Mouse (Mus musculus) CH12.LX (cell line): ENCODE measurements around the gene Col6a6. TPM values are rescaled to one million over a fixed set of nuclear protein-coding genes. Genes with fewer than 3 reads are reported as not detected.
A peak's percentile ranks its signal among the peaks of the same experiment; 100 is the strongest.

Experiments used
- DNase-seq: peaks from one replicate; pipeline ENCODE4 v3.0.0-alpha.2; 2013; ENCODE audit errors: extremely low read depth
- H3K27ac ChIP-seq: 2 replicates; pipeline ENCODE4 v1.5.1; 2012; ENCODE audit warnings: low read depth, mild to moderate bottlenecking, control low read depth, moderate library complexity; ENCODE audit not compliant: insufficient read depth
- H3K27me3 ChIP-seq: replicated peaks from 2 replicates; pipeline ENCODE3; 2012; ENCODE audit warnings: inconsistent platforms
- H3K36me3 ChIP-seq, 2 experiments: replicated peaks in 1 of 2; 2 replicates each; pipeline versions ENCODE3 to v1.6.1; 2012; ENCODE audit warnings: inconsistent platforms in 1 of 2, low read length in 1 of 2, mild to moderate bottlenecking in 1 of 2, mixed read lengths in 1 of 2, moderate library complexity in 1 of 2; ENCODE audit not compliant: control insufficient read depth in 1 of 2, insufficient read depth in 1 of 2
- H3K4me1 ChIP-seq, 2 experiments: 2 replicates each; pipeline ENCODE4 v1.6.1; 2012; ENCODE audit warnings: inconsistent platforms in 1 of 2, moderate library complexity in 1 of 2; ENCODE audit not compliant: insufficient read depth in 2 of 2, control insufficient read depth in 1 of 2
- H3K4me2 ChIP-seq: 2 replicates; pipeline ENCODE4 v1.6.1; 2012; ENCODE audit warnings: low read depth, mild to moderate bottlenecking, control low read depth; ENCODE audit not compliant: poor library complexity, insufficient read depth, severe bottlenecking
- H3K4me3 ChIP-seq, 3 experiments: fragments of 150-350 bp in 1 of 3; sonication (generic) in 1 of 3; replicated peaks in 1 of 3; 2 replicates each; pipeline versions ENCODE3 to v1.5.1; 2011 to 2012; ENCODE audit warnings: low read depth in 2 of 3, low read length in 2 of 3, mild to moderate bottlenecking in 2 of 3, moderate library complexity in 2 of 3, control low read depth in 1 of 3, improper control_type of control experiment in 1 of 3, inconsistent platforms in 1 of 3, mixed read lengths in 1 of 3; ENCODE audit not compliant: poor library complexity in 1 of 3
- H3K79me2 ChIP-seq: replicated peaks from 2 replicates; pipeline ENCODE4 v1.6.1; 2012; ENCODE audit warnings: mild to moderate bottlenecking, moderate library complexity; ENCODE audit not compliant: control insufficient read depth, poor library complexity, insufficient read depth, severe bottlenecking; ENCODE audit errors: extremely low read depth
- H3K9ac ChIP-seq: 2 replicates; pipeline ENCODE4 v1.6.1; 2012; ENCODE audit warnings: low read depth, mild to moderate bottlenecking, control low read depth, moderate library complexity; ENCODE audit not compliant: insufficient read depth
- H3K9me3 ChIP-seq: replicated peaks from 2 replicates; pipeline ENCODE3; 2012; ENCODE audit warnings: low read length, inconsistent platforms, mixed read lengths
- BHLHE40 ChIP-seq: IDR thresholded peaks from 2 replicates; pipeline ENCODE4 v1.6.1; 2011; ENCODE audit warnings: mild to moderate bottlenecking, low read depth, low read length, improper control_type of control experiment
- JUN ChIP-seq: IDR thresholded peaks from 2 replicates; pipeline ENCODE4 v1.6.1; 2011; ENCODE audit warnings: low read depth, mild to moderate bottlenecking, low read length, improper control_type of control experiment, moderate library complexity; ENCODE audit not compliant: insufficient read depth
- JUND ChIP-seq: conservative IDR thresholded peaks from 2 replicates; pipeline ENCODE4 v1.6.1; 2011; ENCODE audit warnings: low read depth, low read length, improper control_type of control experiment
- KAT2A ChIP-seq: IDR thresholded peaks from 2 replicates; pipeline ENCODE4 v1.6.1; 2012; ENCODE audit warnings: low read length, improper control_type of control experiment, inconsistent platforms; ENCODE audit not compliant: insufficient replicate concordance
- MAX ChIP-seq: IDR thresholded peaks from 2 replicates; pipeline ENCODE4 v1.6.1; 2011; ENCODE audit warnings: low read length, improper control_type of control experiment
- MAZ ChIP-seq: IDR thresholded peaks from 2 replicates; pipeline ENCODE4 v1.6.1; 2012; ENCODE audit warnings: low read depth, mild to moderate bottlenecking, inconsistent platforms, low read length, improper control_type of control experiment, moderate library complexity
- MEF2A ChIP-seq: IDR thresholded peaks from 2 replicates; pipeline ENCODE4 v1.6.1; 2014; ENCODE audit warnings: low read depth, mild to moderate bottlenecking, inconsistent platforms, low read length, improper control_type of control experiment, borderline replicate concordance
- MYC ChIP-seq: IDR thresholded peaks from 2 replicates; pipeline ENCODE4 v1.6.1; 2011; ENCODE audit warnings: low read depth, mild to moderate bottlenecking, improper control_type of control experiment, low read length
- NRF1 ChIP-seq: IDR thresholded peaks from 2 replicates; pipeline ENCODE4 v1.6.1; 2014; ENCODE audit warnings: low read depth, mild to moderate bottlenecking, inconsistent platforms, low read length, improper control_type of control experiment, moderate library complexity
- PAX5 ChIP-seq: IDR thresholded peaks from 2 replicates; pipeline ENCODE4 v1.6.1; 2012; ENCODE audit warnings: low read length, inconsistent platforms, mixed read lengths
- RCOR1 ChIP-seq: conservative IDR thresholded peaks from 2 replicates; pipeline ENCODE4 v1.6.1; 2012; ENCODE audit warnings: low read depth, mild to moderate bottlenecking, inconsistent platforms, low read length, improper control_type of control experiment
- SIN3A ChIP-seq: IDR thresholded peaks from 2 replicates; pipeline ENCODE4 v1.6.1; 2012; ENCODE audit warnings: low read length, improper control_type of control experiment, inconsistent platforms
- TBP ChIP-seq: conservative IDR thresholded peaks from 2 replicates; pipeline ENCODE4 v1.6.1; 2011; ENCODE audit warnings: low read depth, low read length, improper control_type of control experiment
- UBTF ChIP-seq: IDR thresholded peaks from 2 replicates; pipeline ENCODE4 v1.6.1; 2012; ENCODE audit warnings: low read depth, mild to moderate bottlenecking, inconsistent platforms, low read length, improper control_type of control experiment, moderate library complexity
- USF1 ChIP-seq: IDR thresholded peaks from 2 replicates; pipeline ENCODE4 v1.6.1; 2014; ENCODE audit warnings: low read depth, mild to moderate bottlenecking, inconsistent platforms, low read length, improper control_type of control experiment
- ZKSCAN1 ChIP-seq: IDR thresholded peaks from 2 replicates; pipeline ENCODE4 v1.6.1; 2012; ENCODE audit warnings: low read depth, inconsistent platforms, low read length, improper control_type of control experiment, borderline replicate concordance
- ZMIZ1 ChIP-seq: IDR thresholded peaks from 2 replicates; pipeline ENCODE4 v1.6.1; 2012; ENCODE audit warnings: low read depth, mild to moderate bottlenecking, inconsistent platforms, low read length, improper control_type of control experiment
- dilution Hi-C: fragments of 300-500 bp; cut with MboI; formaldehyde crosslinking; loops from 2 replicates; pipeline ENCODE4 v1.14.3; 2020; ENCODE audit warnings: low sequenced_read_pairs; ENCODE audit not compliant: extremely low pct_unique_long_range_greater_than_20kb, extremely low pct_ligation_motif_present
- in situ Hi-C: fragments of 300-500 bp; cut with MboI; formaldehyde crosslinking; loops from 3 replicates; pipeline ENCODE4 v1.14.3; 2019; ENCODE audit warnings: low sequenced_read_pairs, low pct_ligation_motif_present, low pct_unique_long_range_greater_than_20kb, mixed read lengths
- polyA plus RNA-seq: library from polyadenylated mRNA; unstranded; fragments of >175 nt; gene quantifications from 2 replicates; pipeline ENCODE4 v1.2.1, GENCODE M21; 2012; ENCODE audit warnings: low read depth; ENCODE audit not compliant: insufficient read length
- total RNA-seq, 2 experiments: library from RNA; depleted of rRNA; stranded (reverse); fragments of 300-350 nt in 1 of 2; fragments of >200 nt in 1 of 2; gene quantifications; 2 replicates each; pipeline ENCODE4 v1.2.3; 2012 to 2014

Col6a6 gene
- total and polyA plus RNA-seq, 3 experiments: not detected

GRCm38 (mm10) chr9:105808920-105809505, 18.9 kb downstream of the Col6a6 start:
- Histone ChIP-seq H3K27me3 (peaks cover 20% of the 10 kb centered on the region), H3K9me3 (no peaks in the 10 kb centered on the region), H3K27ac (no peak overlapping the region), H3K9ac (no peak overlapping the region), H3K36me3 (no peaks in the 10 kb centered on the region), H3K4me2 (no peak overlapping the region), H3K4me1 (no peaks in the 10 kb centered on the region), H3K4me3 (no peak overlapping the region), H3K79me2 (no peaks in the 10 kb centered on the region)
- in situ Hi-C loops: no loop called here
- dilution Hi-C loops: no loop called here
- DNase-seq: no peak
- TF ChIP-seq MAX (no peak), MYC (no peak), RCOR1 (no peak), ZMIZ1 (no peak), KAT2A (no peak), UBTF (no peak), MEF2A (no peak), NRF1 (no peak), ZKSCAN1 (no peak), PAX5 (no peak), TBP (no peak), MAZ (no peak), SIN3A (no peak), BHLHE40 (no peak), JUN (no peak), USF1 (no peak), JUND (no peak)

- no peaks in the 10 kb centered on the region for H3K9me3 ChIP-seq
- TF ChIP-seq MAX: 0 out of 2 replicates have a peak, but pooled peaks have one; percentile 14
- no peak for TF ChIP-seq JUND
- TF ChIP-seq, all 38 proteins: peak for 1
- peaks cover 32% of the 10 kb centered on the region for H3K27me3 ChIP-seq
- in situ Hi-C loops: no loop called here
- no peaks in the 10 kb centered on the region for H3K36me3 ChIP-seq
- H3K79me2 ChIP-seq: no peaks in the 10 kb centered on the region
- H3K4me3 ChIP-seq: no peak overlapping the region
- peak; percentile 4 for DNase-seq
- no peak overlapping the region for H3K9ac ChIP-seq
- dilution Hi-C loops: no loop called here
- H3K4me1 ChIP-seq: peaks cover 2 to 8% of the 10 kb centered on the region in 2 experiments; a peak in 3 of 4 replicates
- no peak overlapping the region for H3K4me2 ChIP-seq
- no peak overlapping the region for H3K27ac ChIP-seq
Measured at GRCm38 (mm10) chr9:105803416-105803815, 24.5 kb downstream of the Col6a6 start.
